Mouse (Mus musculus) ES-E14 (cell line): ENCODE results near the gene Enpp6. TPM values are rescaled to one million over a fixed set of nuclear protein-coding genes. Genes with fewer than 3 reads are reported as not detected.

ENCODE experiments used
- DNase-seq: peaks from one replicate; pipeline ENCODE4 v3.0.0-alpha.2; 2013; ENCODE audit warnings: low read depth, low spot score
- H3K27ac ChIP-seq: 2 replicates; pipeline ENCODE4 v1.5.1; 2012; ENCODE audit warnings: low read depth, mild to moderate bottlenecking, low read length, moderate library complexity, mixed read lengths; ENCODE audit not compliant: poor library complexity, insufficient read depth, severe bottlenecking
- H3K36me3 ChIP-seq: 2 replicates; pipeline ENCODE4 v1.6.1; 2012; ENCODE audit warnings: mild to moderate bottlenecking, low read length, moderate library complexity, mixed read lengths; ENCODE audit not compliant: control insufficient read depth, poor library complexity, insufficient read depth, severe bottlenecking
- H3K4me1 ChIP-seq, 2 experiments: fragments of 150-350 bp in 1 of 2; sonication (generic) in 1 of 2; 2 replicates each; pipeline ENCODE4 v1.6.1; 2012; ENCODE audit warnings: low read length in 2 of 2, mild to moderate bottlenecking in 1 of 2, mixed read lengths in 1 of 2; ENCODE audit not compliant: control insufficient read depth in 2 of 2, insufficient read depth in 2 of 2, poor library complexity in 1 of 2
- H3K4me3 ChIP-seq, 2 experiments: fragments of 150-350 bp in 1 of 2; sonication (generic) in 1 of 2; 2 replicates each; pipeline ENCODE4 v1.5.1; 2012; ENCODE audit warnings: low read length in 2 of 2, low read depth in 1 of 2, mild to moderate bottlenecking in 1 of 2, mixed read lengths in 1 of 2; ENCODE audit not compliant: insufficient read depth in 1 of 2, poor library complexity in 1 of 2, severe bottlenecking in 1 of 2
- H3K9ac ChIP-seq: 2 replicates; pipeline ENCODE4 v1.6.1; 2012; ENCODE audit warnings: low read depth, mild to moderate bottlenecking, low read length, mixed read lengths; ENCODE audit not compliant: poor library complexity, insufficient read depth, severe bottlenecking
- H3K9me3 ChIP-seq: fragments of 150-350 bp; sonication (generic); 2 replicates; pipeline ENCODE4 v1.6.1; 2012; ENCODE audit warnings: low read depth, mild to moderate bottlenecking, low read length; ENCODE audit not compliant: control insufficient read depth, insufficient read depth
- CHD2 ChIP-seq: IDR thresholded peaks from 2 replicates; pipeline ENCODE4 v1.6.1; 2014; ENCODE audit warnings: mild to moderate bottlenecking, low read depth, low read length, inconsistent platforms
- HCFC1 ChIP-seq: IDR thresholded peaks from 2 replicates; pipeline ENCODE4 v1.6.1; 2012; ENCODE audit warnings: low read length, inconsistent platforms, borderline replicate concordance; ENCODE audit not compliant: insufficient read depth
- MAFK ChIP-seq: IDR thresholded peaks from 2 replicates; pipeline ENCODE4 v1.6.1; 2014; ENCODE audit warnings: mild to moderate bottlenecking, low read depth, low read length, inconsistent platforms; ENCODE audit not compliant: insufficient read depth
- ZC3H11A ChIP-seq: IDR thresholded peaks from 2 replicates; pipeline ENCODE4 v1.6.1; 2012; ENCODE audit warnings: low read depth, mild to moderate bottlenecking, inconsistent platforms, low read length, borderline replicate concordance
- ZNF384 ChIP-seq: IDR thresholded peaks from 2 replicates; pipeline ENCODE4 v1.6.1; 2012; ENCODE audit warnings: low read depth, low read length, inconsistent platforms
- in situ Hi-C, 2 experiments: fragments of 600-800 bp; cut with MboI; formaldehyde crosslinking; loops; one replicate each; pipeline ENCODE4 v1.15.1; 2025; ENCODE audit warnings: low sequenced_read_pairs in 2 of 2, inconsistent platforms in 1 of 2; ENCODE audit not compliant: unreplicated experiment in 2 of 2
- total RNA-seq: library from RNA; depleted of rRNA; stranded (reverse); fragments of 300-350 nt; gene quantifications from 2 replicates; pipeline ENCODE4 v1.2.3, GENCODE M21; 2012; rRNA removed

Gene Enpp6
- total RNA-seq, 1 experiment: 0.22 TPM

DNA sequence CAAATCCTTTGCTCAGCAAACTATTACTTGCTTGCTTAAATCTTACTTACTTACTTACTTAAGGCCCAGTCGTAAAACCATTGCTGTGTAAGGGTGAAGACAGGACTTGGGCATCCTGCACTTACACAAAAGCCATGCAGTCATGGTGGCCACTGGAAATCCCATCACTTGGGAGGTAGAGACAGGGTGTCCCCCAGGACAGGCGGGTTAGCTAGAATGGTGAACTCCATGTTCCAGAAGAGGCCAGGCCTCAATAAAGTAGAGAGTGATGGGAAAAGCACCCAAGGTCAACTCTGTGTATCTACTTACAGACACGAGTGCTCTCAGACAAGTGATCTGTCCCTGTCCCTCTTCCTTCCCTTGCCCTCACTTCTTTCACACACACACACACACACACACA is 146.7 kb downstream of the Enpp6 start:
- 0 out of 4 replicates have a peak, but pooled peaks cover 0 to 2% of the 10 kb centered on the region in 2 experiments for H3K4me1 ChIP-seq
- DNase-seq: no peak
- no peak overlapping the region for H3K27ac ChIP-seq
- no peak overlapping the region for H3K9ac ChIP-seq
- no peaks in the 10 kb centered on the region for H3K36me3 ChIP-seq
- in situ Hi-C loops: no loop called here
- H3K4me3 ChIP-seq: no peak overlapping the region
- no peaks in the 10 kb centered on the region for H3K9me3 ChIP-seq
- TF ChIP-seq MAFK (no peak), CHD2 (no peak), ZC3H11A (no peak), HCFC1 (no peak), ZNF384 (no peak)

DNA sequence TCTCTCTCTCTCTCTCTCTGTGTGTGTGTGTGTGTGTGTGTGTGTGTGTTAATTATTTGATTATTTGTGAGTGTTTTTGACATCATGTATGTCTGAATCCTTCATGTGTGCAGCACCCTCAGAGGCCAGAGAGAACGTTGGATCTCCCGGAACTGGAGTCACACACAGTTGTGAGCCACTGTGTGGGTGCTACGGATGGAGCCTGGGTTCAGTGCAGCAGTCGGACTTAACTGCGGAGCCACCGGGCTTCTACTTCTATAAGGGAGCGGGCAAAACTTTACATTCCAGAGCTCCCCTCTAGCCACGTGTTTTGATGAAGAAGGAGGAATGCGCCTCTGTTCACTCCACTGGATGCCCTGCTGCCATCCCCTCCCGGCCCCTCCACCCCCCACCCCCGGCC is 148.0 kb downstream of the Enpp6 start:
- 0 out of 4 replicates have a peak, but pooled peaks cover 0 to 2% of the 10 kb centered on the region in 2 experiments for H3K4me1 ChIP-seq
- no peak for DNase-seq
- no peak for TF ChIP-seq ZNF384
- TF ChIP-seq CHD2: no peak
- TF ChIP-seq MAFK: no peak
- no peak for TF ChIP-seq ZC3H11A
- no peak for TF ChIP-seq HCFC1
- in situ Hi-C loops: no loop called here
- no peak overlapping the region for H3K27ac ChIP-seq
- no peaks in the 10 kb centered on the region for H3K9me3 ChIP-seq
- H3K4me3 ChIP-seq: no peak overlapping the region
- H3K9ac ChIP-seq: no peak overlapping the region
- H3K36me3 ChIP-seq: no peaks in the 10 kb centered on the region

DNA sequence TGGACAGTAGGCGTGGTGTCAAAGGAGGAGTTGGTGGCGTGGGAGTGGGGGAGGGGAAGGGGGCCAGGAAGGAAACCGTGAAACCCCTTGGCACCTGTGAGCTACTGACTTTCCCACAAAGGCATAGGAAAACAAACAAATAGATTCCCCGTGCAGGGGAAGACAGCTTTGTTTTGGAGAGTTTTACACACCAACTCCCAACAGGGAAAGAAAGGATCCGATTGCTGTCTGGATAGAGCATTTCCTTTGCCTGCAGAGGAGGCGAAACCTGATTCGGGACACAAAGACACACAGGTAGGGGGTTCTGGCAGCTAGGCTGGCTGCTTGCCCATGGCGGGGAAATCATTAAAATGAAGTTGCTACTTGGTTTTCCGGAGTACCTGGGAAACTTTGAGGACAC is 148.9 kb downstream of the Enpp6 start:
- H3K9me3 ChIP-seq: no peaks in the 10 kb centered on the region
- no peak for DNase-seq
- H3K27ac ChIP-seq: no peak overlapping the region
- TF ChIP-seq ZNF384: no peak
- no peak for TF ChIP-seq ZC3H11A
- no peak for TF ChIP-seq HCFC1
- no peak for TF ChIP-seq MAFK
- no peak for TF ChIP-seq CHD2
- H3K9ac ChIP-seq: no peak overlapping the region
- H3K36me3 ChIP-seq: no peaks in the 10 kb centered on the region
- 0 out of 4 replicates have a peak, but pooled peaks cover 0 to 2% of the 10 kb centered on the region in 2 experiments for H3K4me1 ChIP-seq
- in situ Hi-C loops: no loop called here
- no peak overlapping the region for H3K4me3 ChIP-seq

DNA sequence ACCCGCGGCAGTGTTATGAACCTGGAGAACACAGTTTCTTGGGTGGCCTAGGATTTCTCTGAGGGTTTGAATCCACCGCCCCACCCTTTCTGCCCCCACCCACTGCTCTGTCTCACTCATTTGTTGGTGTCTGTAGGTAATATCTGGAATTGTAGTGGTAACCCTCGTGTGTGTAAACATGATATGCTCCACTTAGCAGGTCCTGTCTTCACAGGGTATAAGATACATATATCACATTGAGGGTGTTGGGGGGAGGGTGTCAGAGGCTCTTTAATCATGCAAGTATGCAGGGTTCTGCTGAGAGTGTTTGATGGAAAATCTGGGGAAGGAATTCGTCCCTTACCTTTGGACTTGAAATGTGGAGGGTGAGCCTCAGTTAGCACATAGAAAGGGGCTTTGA is 149.4 kb downstream of the Enpp6 start:
- in situ Hi-C loops: no loop called here
- H3K9ac ChIP-seq: no peak overlapping the region
- no peak for DNase-seq

DNA sequence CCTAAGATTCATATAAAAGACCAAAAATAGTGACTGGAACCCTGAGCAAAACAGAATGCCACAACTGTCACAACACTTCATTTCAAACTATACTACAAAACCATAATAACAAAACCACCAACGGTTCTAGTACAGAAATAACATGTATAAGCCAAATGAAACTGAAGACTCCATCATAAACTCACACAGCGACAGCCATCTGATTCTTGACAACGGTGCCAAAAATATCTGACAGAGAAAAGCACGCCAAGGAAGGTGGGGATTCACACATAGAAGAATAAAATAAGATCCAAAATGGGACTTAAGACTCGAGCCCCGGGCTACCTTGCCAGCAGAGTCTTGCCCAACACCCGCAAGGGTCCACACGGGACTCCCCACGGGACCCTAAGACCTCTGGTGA is 158.6 kb downstream of the Enpp6 start:
- in situ Hi-C loops: no loop called here

More for the DNA sequence above, 149.4 kb downstream of the Enpp6 start:
- no peak overlapping the region for H3K4me3 ChIP-seq
- 0 out of 4 replicates have a peak, but pooled peaks cover 0 to 2% of the 10 kb centered on the region in 2 experiments for H3K4me1 ChIP-seq
- no peak overlapping the region for H3K27ac ChIP-seq
- TF ChIP-seq MAFK (no peak), HCFC1 (no peak)
- no peaks in the 10 kb centered on the region for H3K36me3 ChIP-seq
- H3K9me3 ChIP-seq: no peaks in the 10 kb centered on the region

More for the DNA sequence above, 158.6 kb downstream of the Enpp6 start:
- Histone ChIP-seq H3K9me3 (peaks cover 2% of the 10 kb centered on the region; the same call in 1 of the 2 replicates), H3K9ac (no peak overlapping the region), H3K27ac (no peak overlapping the region), H3K4me3 (no peak overlapping the region), H3K4me1 (no peaks in the 10 kb centered on the region), H3K36me3 (no peaks in the 10 kb centered on the region)
- DNase-seq: no peak
- TF ChIP-seq ZNF384: no peak
- no peak for TF ChIP-seq MAFK
- no peak for TF ChIP-seq ZC3H11A
- no peak for TF ChIP-seq CHD2
- TF ChIP-seq HCFC1: no peak

Other genes starting within 250 kb of the Enpp6 start
- gene Irf2, start 247.2 kb upstream of the Enpp6 start, total RNA-seq: 1.1 and 2.6 TPM in 2 replicates